Mouse (Mus musculus) testis, adult 2 months (tissue): ENCODE measurements around the gene Pdia5.

ENCODE experiments used
- CTCF ChIP-seq: fragments of 200-500 bp; IDR thresholded peaks from 2 replicates; pipeline ENCODE4 v1.5.1; 2012; ENCODE audit warnings: low read depth, mild to moderate bottlenecking, inconsistent platforms, low read length, moderate library complexity; ENCODE audit not compliant: control insufficient read depth, insufficient read depth, insufficient replicate concordance
- POLR2A ChIP-seq: fragments of 200-500 bp; IDR thresholded peaks from 2 replicates; pipeline ENCODE4 v1.6.1; 2012; ENCODE audit warnings: low read depth, mild to moderate bottlenecking, inconsistent platforms, low read length, moderate library complexity; ENCODE audit not compliant: control insufficient read depth

DNA sequence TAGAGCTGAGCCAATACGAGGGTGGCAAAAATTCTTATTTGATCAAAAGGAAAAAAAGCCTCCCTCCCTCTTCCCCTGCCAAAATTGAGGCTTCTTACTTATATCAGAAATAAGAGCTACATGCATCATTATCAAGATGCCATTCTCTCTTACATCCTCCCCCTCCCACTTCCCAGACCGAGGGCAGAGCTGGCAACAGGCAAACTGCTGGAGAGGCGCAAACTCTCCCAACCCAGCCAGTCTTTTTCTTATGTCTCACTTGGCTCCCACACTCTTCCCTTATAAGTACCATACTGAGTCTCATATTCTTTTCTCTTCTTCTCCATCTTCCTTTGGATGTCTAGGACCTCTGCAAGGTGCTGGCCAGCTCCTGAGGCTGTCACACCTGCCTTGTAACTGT is 44.0 kb upstream of the Pdia5 start:
- no peak for TF ChIP-seq CTCF
- no peak for TF ChIP-seq POLR2A
